Mouse (Mus musculus) right cerebral cortex, adult 18-20 months (tissue): Measurements from ENCODE around the gene A230072I06Rik.

Source experiments
- DNase-seq: peaks from one replicate; pipeline ENCODE4 v3.0.0; 2022; ENCODE audit warnings: mixed read lengths

A230072I06Rik gene

DNA sequence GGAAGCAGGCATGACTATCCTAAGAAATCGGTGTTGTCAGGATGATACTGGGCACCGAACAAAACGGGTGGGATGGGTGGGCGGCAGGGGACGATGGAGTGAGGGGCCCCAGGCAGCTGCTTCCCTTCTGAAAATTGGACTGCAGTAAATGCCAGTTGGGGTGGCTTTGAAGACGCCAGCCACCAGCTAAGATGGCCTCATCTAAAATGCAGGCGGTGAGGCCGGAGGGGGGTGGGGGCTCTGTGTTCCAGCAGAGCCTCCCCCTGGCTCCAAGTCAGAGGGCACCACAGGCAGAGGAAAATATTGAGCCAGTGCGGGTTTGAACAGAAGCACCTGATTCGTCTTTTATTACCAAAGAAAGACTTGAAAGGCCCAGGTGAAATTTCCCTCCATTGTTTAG lies 45.9 kb downstream of the A230072I06Rik start:
- DNase-seq, result no peak

DNA sequence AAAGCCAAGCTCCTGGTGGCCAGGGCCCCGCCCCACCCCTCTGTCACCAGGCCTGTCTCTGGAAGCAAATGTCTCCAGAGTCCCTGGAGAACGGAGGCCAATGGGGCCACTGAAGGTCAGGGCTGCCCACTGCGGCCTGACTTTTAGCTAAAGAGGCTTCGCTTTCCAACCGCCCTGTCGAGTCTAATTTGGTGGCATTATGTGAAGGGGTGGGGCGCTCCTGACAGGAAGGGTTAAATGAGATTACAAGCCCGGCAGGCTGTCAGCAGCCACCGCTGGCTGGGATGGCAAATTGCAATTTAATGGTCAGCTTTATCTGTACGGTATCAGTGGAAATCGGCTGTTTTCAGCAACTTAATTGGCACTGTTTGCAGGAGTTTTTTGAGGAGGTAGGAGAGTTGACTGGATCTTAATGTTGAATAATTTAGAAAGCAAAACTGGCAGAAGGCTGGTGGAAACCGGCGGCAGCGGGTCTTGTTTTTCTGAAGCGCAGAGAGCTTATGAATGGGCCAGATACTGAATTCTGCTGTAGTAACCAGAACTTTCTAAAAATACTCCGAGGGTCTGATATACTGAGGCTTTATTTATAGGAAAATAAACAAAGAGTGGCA lies 46.5 kb downstream of the A230072I06Rik start:
- DNase-seq, result no peak

DNA sequence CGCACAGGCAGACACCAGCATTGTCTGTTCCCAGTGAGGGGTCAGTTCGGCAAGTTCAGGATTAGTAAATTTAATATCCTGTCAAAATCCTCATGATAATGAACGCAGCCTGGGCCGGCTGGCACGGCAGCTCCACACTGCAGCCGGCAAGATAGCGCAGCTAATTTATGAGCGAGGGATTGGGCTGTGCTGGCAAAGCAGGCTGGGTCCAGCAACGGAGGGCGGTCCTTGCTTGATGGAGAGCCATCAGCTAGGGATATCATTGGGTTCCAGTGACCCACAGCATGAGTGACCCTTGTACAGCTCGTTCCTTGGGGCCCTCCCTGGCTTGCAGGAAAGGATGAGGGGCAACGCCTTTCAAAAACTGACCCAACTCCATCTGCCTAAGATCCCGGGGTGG lies 48.6 kb downstream of the A230072I06Rik start:
- DNase-seq, result no peak

DNA sequence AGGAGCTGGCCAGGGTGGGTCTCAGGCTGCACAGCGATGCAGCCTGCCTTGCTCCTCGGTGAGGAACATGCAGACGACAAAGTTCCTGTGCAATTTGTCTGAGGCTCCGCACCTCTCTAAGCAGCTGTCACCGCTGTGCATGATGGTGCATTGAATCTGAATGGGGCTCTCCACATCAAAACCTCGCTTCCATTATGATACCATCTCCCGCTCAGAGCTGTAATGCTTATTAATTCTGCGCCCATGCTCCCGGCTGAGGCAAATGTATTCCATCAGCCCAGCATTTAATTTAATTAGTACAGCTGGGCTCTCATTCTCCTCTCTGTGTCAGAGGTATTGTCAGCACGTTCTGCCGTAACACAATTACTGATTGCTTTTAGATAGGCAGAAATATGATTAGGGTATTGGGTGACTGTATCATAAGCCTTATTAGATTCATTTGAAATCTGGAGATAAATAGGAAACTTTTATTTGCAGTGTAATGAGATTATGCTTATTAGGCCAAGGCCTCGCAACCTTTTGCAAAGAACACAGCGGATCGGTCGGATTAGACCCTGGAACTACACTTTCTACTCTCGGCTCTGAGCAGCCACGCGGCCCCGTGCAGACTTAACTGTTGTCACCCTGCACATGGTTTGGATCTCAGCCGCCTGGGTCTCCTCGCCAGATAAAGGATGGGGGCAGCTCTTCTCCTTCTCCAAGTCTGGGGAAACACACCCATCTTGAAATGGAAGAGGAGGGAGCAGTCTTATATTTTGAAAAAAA lies 49.3 kb downstream of the A230072I06Rik start:
- no peak for DNase-seq

DNA sequence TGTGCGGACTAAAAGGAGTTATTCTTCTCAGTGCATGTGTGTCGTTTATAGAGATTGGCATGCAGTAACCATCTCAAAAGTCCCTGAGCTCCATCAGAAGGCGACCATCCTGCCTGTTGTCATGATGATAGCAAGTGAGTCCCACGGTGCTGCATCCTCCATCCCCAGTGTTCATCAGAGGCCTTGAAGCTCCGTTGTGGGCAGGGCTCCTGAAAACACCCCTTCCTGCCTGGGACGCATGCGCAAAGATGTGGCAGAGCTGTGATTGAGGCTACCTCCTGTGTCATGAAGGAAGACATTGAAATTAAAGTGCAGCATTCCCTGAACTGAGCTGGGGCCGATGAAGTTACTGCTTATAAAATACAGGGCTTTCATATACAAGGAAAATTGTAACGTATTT lies 49.9 kb downstream of the A230072I06Rik start:
- no peak for DNase-seq

DNA sequence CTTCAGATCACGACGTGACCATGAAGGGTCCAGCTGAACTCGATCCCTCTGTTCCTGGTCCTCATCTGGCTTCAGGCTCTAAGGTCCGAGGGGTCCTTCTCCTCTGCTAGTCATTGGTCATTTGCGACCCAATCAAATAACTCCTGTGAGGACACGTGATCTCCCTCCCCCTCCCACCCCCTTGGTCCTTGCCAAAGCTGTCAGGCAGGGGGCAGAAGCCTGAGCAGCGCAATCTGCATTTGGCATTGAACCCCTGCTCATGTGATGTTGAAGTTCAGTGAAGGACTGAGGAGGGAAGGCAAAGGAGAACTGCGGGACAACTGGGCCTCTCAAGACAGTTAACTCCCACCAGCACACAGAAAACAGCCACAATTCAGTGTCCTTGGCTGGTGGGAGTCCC lies 51.4 kb downstream of the A230072I06Rik start:
- DNase-seq, result no peak
